Mouse (Mus musculus) Patski (cell line): Measurements from ENCODE around the gene Nr4a2. TPM values are rescaled to one million over a fixed set of nuclear protein-coding genes. Genes with fewer than 3 reads are reported as not detected.

Experiments used
- ATAC-seq: fragments of 100-300 bp; one replicate; pipeline ENCODE4 v1.8.0; 2021
- CTCF ChIA-PET: fragments of 350-600 bp; sonication (Branson Sonifier 250); formaldehyde crosslinking; loops from one replicate; lab custom pipeline; 2022; ENCODE audit warnings: inconsistent platforms; lab: Charles Lee
- POLR2A ChIA-PET: fragments of 350-600 bp; sonication (Branson Sonifier 250); formaldehyde crosslinking; loops from one replicate; lab custom pipeline; 2022; ENCODE audit warnings: antibody characterized with exemption, inconsistent platforms; lab: Charles Lee
- DNase-seq: peaks from one replicate; pipeline ENCODE4 v3.0.0-alpha.2; 2011; ENCODE audit warnings: low read depth, low spot score
- H3K27me3 ChIP-seq: fragments of 371-371 bp; one replicate; pipeline ENCODE4 v1.5.1; 2021
- CTCF ChIP-seq: fragments of 100-300 bp; IDR thresholded peaks from one replicate; pipeline ENCODE4 v1.5.1; 2021
- in situ Hi-C: fragments of 300-500 bp; cut with MboI; formaldehyde crosslinking; loops from 3 replicates; pipeline ENCODE4 v1.11.1; 2018; ENCODE audit warnings: low pct_unique_long_range_greater_than_20kb, mixed read lengths
- polyA plus RNA-seq: library from polyadenylated mRNA; unstranded; gene quantifications from one replicate; pipeline ENCODE4 v1.2.3, GENCODE M21; 2021

Gene Nr4a2
- polyA plus RNA-seq, 1 experiment from 2014 or later: 1.7 TPM

DNA sequence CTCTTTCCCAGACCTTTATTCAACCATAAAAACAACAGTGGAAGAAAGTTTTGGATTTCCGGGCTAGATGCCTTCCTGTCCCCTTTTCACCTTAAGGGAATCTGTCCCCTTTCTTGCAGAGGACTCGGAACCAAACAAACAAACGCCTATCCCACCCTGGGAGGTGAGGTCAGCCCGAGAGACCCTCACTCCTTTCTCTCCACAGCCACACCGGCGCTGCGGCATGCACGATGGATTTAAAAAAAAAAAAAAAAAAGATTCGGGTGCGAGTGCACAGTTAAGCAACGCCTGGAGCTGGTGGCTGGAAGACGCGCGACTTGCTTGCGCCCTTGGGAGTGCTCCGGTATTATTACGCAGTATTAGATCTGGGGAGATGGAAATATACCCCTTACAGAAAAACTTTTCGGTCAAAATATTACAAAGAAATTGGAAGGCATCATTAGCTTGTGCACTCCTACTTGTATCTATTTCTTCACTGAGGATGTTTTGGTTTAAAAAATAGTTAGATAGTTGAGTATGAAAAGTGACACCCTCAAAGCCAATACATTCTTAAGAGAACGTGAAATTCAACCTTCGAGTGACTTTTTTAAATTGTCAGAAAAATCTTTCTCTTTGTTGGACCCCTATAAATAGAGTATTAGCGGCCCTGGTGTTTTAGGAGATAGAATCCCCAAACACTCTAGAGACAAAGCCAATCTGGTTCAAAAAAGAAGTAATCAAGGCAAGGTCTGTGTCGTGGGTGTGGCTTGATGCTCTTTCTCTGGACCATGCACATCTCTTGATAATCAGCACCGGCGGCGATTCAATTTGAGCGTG, 19.8 kb downstream of the Nr4a2 start:
- ChIA-PET POLR2A (no interaction called here), CTCF (no interaction called here)
- ATAC-seq (no peak), DNase-seq (no peak)
- no peak for TF ChIP-seq CTCF
- in situ Hi-C loops: no loop called here
- H3K27me3 ChIP-seq: peaks cover 10% of the 10 kb centered on the region

DNA sequence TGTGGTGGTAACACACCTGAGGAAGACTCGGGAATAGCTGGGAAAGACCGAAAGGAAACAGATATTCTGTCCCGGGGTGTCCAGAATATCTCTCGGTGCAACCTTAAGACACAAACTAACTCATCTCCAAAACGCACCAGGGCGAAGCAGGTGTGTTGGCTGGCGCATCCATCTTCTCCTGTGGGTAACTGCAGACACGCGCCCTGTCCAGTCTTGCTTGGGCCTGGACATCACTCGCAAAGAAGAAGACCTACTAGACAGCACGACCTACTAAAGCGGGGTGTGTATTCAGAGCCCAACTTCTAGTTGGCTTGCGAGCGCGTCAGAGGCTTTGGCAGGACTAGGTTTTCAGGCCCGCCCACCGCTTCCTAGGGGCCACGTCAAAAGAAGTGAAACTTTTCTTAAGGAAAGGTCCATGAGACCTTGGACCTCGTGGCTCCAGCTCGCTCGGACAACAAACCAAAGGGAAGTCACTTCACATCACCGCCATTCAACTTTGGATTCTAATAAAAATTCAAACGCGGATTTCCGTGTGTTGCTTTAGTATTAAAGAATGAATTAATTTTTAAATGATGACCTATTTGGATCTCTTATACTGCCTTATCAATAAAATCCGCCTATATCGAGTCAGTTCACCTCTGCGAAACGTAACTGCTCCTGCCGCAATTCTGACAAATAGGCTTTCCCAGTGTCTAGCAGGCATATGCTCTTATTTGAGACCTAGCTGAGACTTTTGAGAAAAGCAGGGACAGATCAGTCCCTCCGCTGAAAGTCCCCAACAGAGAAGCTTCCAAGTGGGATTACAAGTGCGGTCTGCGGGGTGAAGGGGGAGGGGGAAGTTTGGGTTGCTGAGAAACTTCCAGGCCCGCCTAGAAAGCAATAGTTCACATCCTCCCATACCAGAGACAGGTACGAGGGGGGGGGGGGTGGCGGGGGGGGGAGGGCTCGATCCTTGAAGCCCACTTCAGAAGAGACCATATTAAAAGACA, 20.7 kb downstream of the Nr4a2 start:
- ChIA-PET CTCF (no interaction called here), POLR2A (no interaction called here)
- ATAC-seq (no peak), DNase-seq (no peak)
- peaks cover 13% of the 10 kb centered on the region for H3K27me3 ChIP-seq
- in situ Hi-C loops: no loop called here
- no peak for TF ChIP-seq CTCF

GRCm38 (mm10) chr2:57102091-57102855, 21.5 kb downstream of the Nr4a2 start:
- no peak for ATAC-seq
- ChIA-PET POLR2A (no interaction called here), CTCF (no interaction called here)
- no peak for DNase-seq
- H3K27me3 ChIP-seq: peaks cover 21% of the 10 kb centered on the region
- in situ Hi-C loops: no loop called here
- TF ChIP-seq CTCF: no peak

DNA sequence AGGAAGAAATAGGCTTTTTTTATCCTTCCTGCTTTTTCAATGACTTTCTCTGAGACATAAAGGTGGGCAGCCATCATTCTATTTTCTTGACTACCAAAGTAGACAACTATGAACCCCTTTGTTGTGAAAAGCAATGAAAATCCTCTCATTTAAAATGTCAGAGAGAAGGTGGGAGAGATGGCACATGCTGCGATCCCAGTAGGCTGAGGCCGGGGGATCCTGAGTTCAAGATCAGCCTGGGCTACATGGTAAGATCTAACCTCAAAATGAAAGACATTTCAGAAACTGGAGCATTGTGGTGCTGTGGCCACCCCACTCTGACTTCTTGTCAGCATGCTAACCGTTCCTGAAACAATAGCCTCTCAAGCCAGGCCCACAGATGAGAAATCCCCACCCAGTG, 23.6 kb downstream of the Nr4a2 start:
- H3K27me3 ChIP-seq: peaks cover 33% of the 10 kb centered on the region
- ChIA-PET POLR2A (no interaction called here), CTCF (no interaction called here)
- DNase-seq (no peak), ATAC-seq (no peak)
- in situ Hi-C loops: no loop called here
- no peak for TF ChIP-seq CTCF

- peaks cover 21% of the 10 kb centered on the region for H3K27me3 ChIP-seq
- no peak for TF ChIP-seq CTCF
- no peak for DNase-seq
- no peak for ATAC-seq
- in situ Hi-C loops: no loop called here
- CTCF ChIA-PET: no interaction called here
- POLR2A ChIA-PET: no interaction called here
These were observed 51.4 kb downstream of the Nr4a2 start for GRCm38 (mm10) chr2:57072452-57072851.

GRCm38 (mm10) chr2:57063480-57063879, 60.3 kb downstream of the Nr4a2 start:
- ChIA-PET CTCF (interaction anchor here (0.7 kb wide), 1 partner anchor 53 kb away, joined by 3 read pairs; no protein-coding TSS in a partner anchor), POLR2A (no interaction called here)
- in situ Hi-C loops: no loop called here
- no peak for TF ChIP-seq CTCF
- DNase-seq (no peak), ATAC-seq (no peak)
- peaks cover 24% of the 10 kb centered on the region for H3K27me3 ChIP-seq

Other genes starting within 250 kb of the Nr4a2 start
- 18.8 TPM for gene Gpd2, start 113.6 kb upstream of the Nr4a2 start, polyA plus RNA-seq